Mouse (Mus musculus): ENCODE measurements at regions not wholly inside any gene's neighbourhood (a gene's known extent, or its start where the extent isn't known, plus 50 kb on each side); places are given as distances from the start of the nearest gene placed in this dataset.

- TF ChIP-seq CTCF (IDR thresholded peaks at IDR 0.05; ENCODE audit: low read depth, low read length) (no peak), POLR2A (IDR thresholded peaks at IDR 0.05; ENCODE audit: insufficient read depth, low read length) (no peak), EP300 (IDR thresholded peaks at IDR 0.05; ENCODE audit: insufficient read depth, low read depth, low read length) (no peak)
These were observed 119.1 kb upstream of the Mrps30 start for GRCm38 (mm10) chr13:118506136-118506535.
